Mouse (Mus musculus) bone marrow, adult 2 months (tissue): ENCODE results near the gene Snrnp27.

ENCODE experiments used
- CTCF ChIP-seq: fragments of 200-500 bp; IDR thresholded peaks from 2 replicates; pipeline ENCODE4 v1.5.1; 2011; ENCODE audit warnings: low read length, control low read depth; ENCODE audit not compliant: control insufficient read depth, insufficient read depth
- POLR2A ChIP-seq: fragments of 200-500 bp; IDR thresholded peaks from 2 replicates; pipeline ENCODE4 v1.6.1; 2011; ENCODE audit warnings: low read depth, mild to moderate bottlenecking, control low read depth, low read length, borderline replicate concordance; ENCODE audit not compliant: control insufficient read depth

DNA sequence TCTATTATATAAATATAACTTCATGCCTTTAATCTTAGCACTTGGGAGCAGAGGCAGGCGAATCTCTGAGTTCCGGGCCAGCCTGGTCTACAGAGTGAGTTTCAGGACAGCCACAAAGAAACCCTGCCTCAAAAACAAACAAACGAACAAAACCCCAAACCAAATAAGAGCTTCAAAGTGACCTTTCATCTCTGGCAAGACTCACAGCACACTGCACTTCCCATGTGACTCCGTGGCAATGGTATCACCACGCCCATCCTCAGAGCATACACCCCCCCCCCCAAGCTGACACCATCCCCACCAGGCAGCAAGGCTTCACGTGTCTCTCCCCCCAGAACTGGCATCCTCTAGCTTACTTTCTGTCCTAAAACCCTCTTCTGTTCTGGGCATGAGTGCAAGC lies 13.6 kb upstream of the Snrnp27 start:
- TF ChIP-seq POLR2A (no peak), CTCF (no peak)
